8 mouse cellular contexts compared by ENCODE assay signal in the genomic region with DNA sequence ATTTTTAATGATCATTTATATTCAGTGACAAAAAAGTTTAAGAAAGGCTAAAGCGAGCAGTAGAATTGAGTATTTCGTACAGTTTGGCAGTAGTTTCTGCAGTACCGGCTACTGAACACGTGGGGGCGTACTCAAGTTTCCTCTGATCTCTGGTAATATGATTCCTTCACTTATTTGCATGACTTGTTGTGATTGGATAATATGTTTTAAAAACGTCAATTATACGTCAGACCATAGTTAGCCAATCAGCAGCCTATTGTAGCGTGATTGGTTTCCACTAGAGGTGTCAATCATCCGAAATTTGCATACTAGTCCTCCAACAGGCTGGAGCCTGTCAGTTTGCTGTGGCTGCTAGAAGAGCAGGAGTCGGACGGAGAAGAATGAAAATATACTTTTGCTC.
DNase-seq lines count a peak whose midpoint lies in the region; ATAC-seq lines count a peak whose summit lies in the region.

No protein-coding gene starts in this region.

- H3K9me3 ChIP-seq in hindbrain, embryonic 13.5 days, result no peaks in the 10 kb centered on the region
- H3K9me3 ChIP-seq in limb, embryonic 15.5 days, result no peaks in the 10 kb centered on the region
- H3K9me3 ChIP-seq in midbrain, embryonic 14.5 days (ENCODE audit: control insufficient read depth, low read length), result no peaks in the 10 kb centered on the region

- under 1% methylated on average over 11 of the region's 11 CpGs for WGBS in hindbrain, embryonic 13.5 days
- under 1% methylated on average over 11 of the region's 11 CpGs for WGBS in limb, embryonic 15.5 days
- WGBS in midbrain, embryonic 14.5 days, result under 1% methylated on average over 11 of the region's 11 CpGs

- H3K27me3 ChIP-seq in hindbrain, embryonic 13.5 days, result peaks cover 48% of the 10 kb centered on the region
- peaks cover 8% of the 10 kb centered on the region; the same call in 1 of the 2 replicates for H3K27me3 ChIP-seq in limb, embryonic 15.5 days
- peaks cover 36% of the 10 kb centered on the region for H3K27me3 ChIP-seq in midbrain, embryonic 14.5 days (ENCODE audit: control insufficient read depth, insufficient read depth, low read length)

- DNase-seq in adrenal gland, postnatal 10 days, result peak; percentile 62
- no peak for DNase-seq in adrenal gland, postnatal 25 days
- DNase-seq in c-Kit-negative CD71-positive TER-119-positive erythroid progenitor cells, embryonic 14.5 days (ENCODE audit: low read depth, low spot score), result peak; percentile 61
- peak; percentile 98 for DNase-seq in forelimb bud, embryonic 11.5 days (ENCODE audit: low read depth, low spot score)
- DNase-seq in midbrain, embryonic 14.5 days, result peak; percentile 90
- no peak for DNase-seq in ovary, adult 18-20 months (ENCODE audit: low spot score)

- ATAC-seq in hindbrain, embryonic 13.5 days (ENCODE audit: low FRiP score), result peak; percentile 74
- peak; percentile 82 for ATAC-seq in limb, embryonic 15.5 days (ENCODE audit: insufficient number of reproducible peaks, low FRiP score, low TSS enrichment, low read depth)
- ATAC-seq in midbrain, embryonic 14.5 days (ENCODE audit: low FRiP score, low TSS enrichment), result peak; percentile 79

- no peak overlapping the region for H3K4me2 ChIP-seq in hindbrain, embryonic 13.5 days
- no peak overlapping the region for H3K4me2 ChIP-seq in limb, embryonic 15.5 days
- no peak overlapping the region for H3K4me2 ChIP-seq in midbrain, embryonic 14.5 days (ENCODE audit: low read length)

- H3K4me3 ChIP-seq in hindbrain, embryonic 13.5 days, result no peak overlapping the region
- H3K4me3 ChIP-seq in limb, embryonic 15.5 days, result 0 out of 2 replicates have a peak overlapping the region, but pooled peaks have one; percentile 31
- no peak overlapping the region for H3K4me3 ChIP-seq in midbrain, embryonic 14.5 days (replicated peaks; ENCODE audit: low read depth, low read length)

- H3K27ac ChIP-seq in hindbrain, embryonic 13.5 days, result no peak overlapping the region
- 0 out of 2 replicates have a peak overlapping the region, but pooled peaks have one; percentile 93 for H3K27ac ChIP-seq in limb, embryonic 15.5 days
- no peak overlapping the region for H3K27ac ChIP-seq in midbrain, embryonic 14.5 days (replicated peaks; ENCODE audit: low read depth, low read length)

- H3K9ac ChIP-seq in hindbrain, embryonic 13.5 days, result no peak overlapping the region
- no peak overlapping the region for H3K9ac ChIP-seq in limb, embryonic 15.5 days
- no peak overlapping the region for H3K9ac ChIP-seq in midbrain, embryonic 14.5 days (replicated peaks; ENCODE audit: low read length)

- H3K36me3 ChIP-seq in hindbrain, embryonic 13.5 days, result no peaks in the 10 kb centered on the region
- no peaks in the 10 kb centered on the region for H3K36me3 ChIP-seq in limb, embryonic 15.5 days
- no peaks in the 10 kb centered on the region for H3K36me3 ChIP-seq in midbrain, embryonic 14.5 days (ENCODE audit: control insufficient read depth, insufficient read depth, low read length)

- H3K4me1 ChIP-seq in hindbrain, embryonic 13.5 days (replicated peaks), result peaks cover 30% of the 10 kb centered on the region
- peaks cover 48% of the 10 kb centered on the region for H3K4me1 ChIP-seq in limb, embryonic 15.5 days
- H3K4me1 ChIP-seq in midbrain, embryonic 14.5 days (ENCODE audit: control insufficient read depth, insufficient read depth, low read length), result peaks cover 10% of the 10 kb centered on the region

Comparison
In these comparisons a context has a peak if more than half of its experiments do, and no peak if none do; other contexts are left out.
1. DNase-seq: peak in adrenal gland, postnatal 10 days (single experiment), c-Kit-negative CD71-positive TER-119-positive erythroid progenitor cells, embryonic 14.5 days (single experiment), forelimb bud, embryonic 11.5 days (single experiment) and midbrain, embryonic 14.5 days (single experiment); none in adrenal gland, postnatal 25 days (single experiment) and ovary, adult 18-20 months (single experiment).
2. Peak in every context shown above with its lines, with median percentiles within 50 percentile points of each other: ATAC-seq.